22 mouse cellular contexts compared by ENCODE assay signal in the genomic region with DNA sequence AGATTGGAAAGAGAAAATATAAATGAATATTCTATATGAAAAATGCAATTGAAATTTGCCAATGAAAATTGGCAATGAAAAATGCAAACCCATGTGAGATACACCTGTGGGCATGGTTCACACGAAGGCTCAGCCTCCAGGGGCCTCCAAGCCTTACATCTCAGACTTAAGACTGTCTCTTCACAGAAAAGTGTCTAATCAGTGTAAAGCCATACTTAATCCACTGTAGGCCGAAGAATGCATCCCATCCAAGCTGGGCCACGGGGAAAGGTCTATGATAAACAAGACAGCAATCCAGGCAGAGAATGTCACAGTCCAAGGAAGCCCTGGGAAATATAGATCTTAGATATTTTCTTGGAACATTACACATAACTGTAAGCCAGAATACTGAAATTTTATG.
"Had no signal": no experiment of that assay in that cellular context is flagged by ENCODE, and none has a peak within 500 bp of the region (broad histone marks: within the 10 kb centered on the region; RNA-seq: fewer than 3 reads in every experiment).

No protein-coding gene starts in this region.

- H3K27me3 ChIP-seq: intestine, embryonic 15.5 days; liver, embryonic 13.5 days; midbrain, embryonic 13.5 days; neural tube, embryonic 12.5 days had no signal

- H3K4me1 ChIP-seq: intestine, embryonic 15.5 days; liver, embryonic 13.5 days; neural tube, embryonic 12.5 days had no signal

- ATAC-seq: intestine, embryonic 15.5 days; lung, postnatal 0 days; midbrain, embryonic 13.5 days; midbrain, embryonic 16.5 days had no signal

- H3K9ac ChIP-seq: intestine, embryonic 15.5 days; liver, embryonic 13.5 days; lung, embryonic 14.5 days; midbrain, embryonic 13.5 days; neural tube, embryonic 12.5 days; neural tube, embryonic 15.5 days had no signal

- H3K36me3 ChIP-seq: intestine, embryonic 15.5 days; liver, embryonic 13.5 days; midbrain, embryonic 13.5 days; neural tube, embryonic 12.5 days; neural tube, embryonic 15.5 days had no signal

- DNase-seq: kidney, adult 18-20 months; kidney, adult 9 months; kidney, postnatal 14 days; kidney, postnatal 4 days; liver; liver, embryonic 13.5 days; lung, embryonic 14.5 days; right cerebral cortex, adult 18-20 months; right cerebral cortex, postnatal 14 days; right cerebral cortex, postnatal 4 days; thymus, adult 2 months; thymus, postnatal 14 days; thymus, postnatal 4 days had no signal

- H3K4me2 ChIP-seq: intestine, embryonic 15.5 days; liver, embryonic 13.5 days; lung, embryonic 14.5 days; midbrain, embryonic 13.5 days; neural tube, embryonic 12.5 days; neural tube, embryonic 15.5 days had no signal

- H3K9me3 ChIP-seq: intestine, embryonic 15.5 days; liver, embryonic 13.5 days; midbrain, embryonic 13.5 days; neural tube, embryonic 12.5 days; neural tube, embryonic 15.5 days had no signal

- H3K4me3 ChIP-seq: intestine, embryonic 15.5 days; left cerebral cortex, adult 2 months; liver, embryonic 13.5 days; midbrain, embryonic 13.5 days; neural tube, embryonic 12.5 days; neural tube, embryonic 15.5 days had no signal

- H3K27ac ChIP-seq: intestine, embryonic 15.5 days; left cerebral cortex, adult 2 months; liver, embryonic 13.5 days; macrophage; midbrain, embryonic 13.5 days; neural tube, embryonic 12.5 days; neural tube, embryonic 15.5 days; stomach, postnatal 0 days had no signal
